Mouse (Mus musculus) Patski (cell line): ENCODE results near the gene Hap1. TPM values are rescaled to one million over a fixed set of nuclear protein-coding genes. Genes with fewer than 3 reads are reported as not detected.
"Not testable (repeated sequence)": the region's sequence is repeated elsewhere in the genome, so short reads cannot be mapped to it uniquely, and the experiment has no call there.

Experiments used
- ATAC-seq: fragments of 100-300 bp; one replicate; pipeline ENCODE4 v1.8.0; 2021
- CTCF ChIA-PET: fragments of 350-600 bp; sonication (Branson Sonifier 250); formaldehyde crosslinking; loops from one replicate; lab custom pipeline; 2022; ENCODE audit warnings: inconsistent platforms; lab: Charles Lee
- POLR2A ChIA-PET: fragments of 350-600 bp; sonication (Branson Sonifier 250); formaldehyde crosslinking; loops from one replicate; lab custom pipeline; 2022; ENCODE audit warnings: antibody characterized with exemption, inconsistent platforms; lab: Charles Lee
- DNase-seq: peaks from one replicate; pipeline ENCODE4 v3.0.0-alpha.2; 2011; ENCODE audit warnings: low read depth, low spot score
- H3K27me3 ChIP-seq: fragments of 371-371 bp; one replicate; pipeline ENCODE4 v1.5.1; 2021
- CTCF ChIP-seq: fragments of 100-300 bp; IDR thresholded peaks from one replicate; pipeline ENCODE4 v1.5.1; 2021
- in situ Hi-C: fragments of 300-500 bp; cut with MboI; formaldehyde crosslinking; loops from 3 replicates; pipeline ENCODE4 v1.11.1; 2018; ENCODE audit warnings: low pct_unique_long_range_greater_than_20kb, mixed read lengths
- polyA plus RNA-seq: library from polyadenylated mRNA; unstranded; gene quantifications from one replicate; pipeline ENCODE4 v1.2.3, GENCODE M21; 2021

Hap1 gene
- polyA plus RNA-seq, 1 experiment from 2014 or later = 23.9 TPM

- H3K27me3 ChIP-seq = no peaks in the 10 kb centered on the region
- TF ChIP-seq CTCF = no peak
- DNase-seq (no peak), ATAC-seq (peak; percentile 14)
- ChIA-PET POLR2A (no interaction called here), CTCF (interaction anchor here (1.3 kb wide), 1 partner anchor 14 kb away, joined by 3 read pairs; no protein-coding TSS in a partner anchor)
- in situ Hi-C loops = no loop called here
These were observed 25.7 kb downstream of the Hap1 start for GRCm38 (mm10) chr11:100330235-100330634.

DNA sequence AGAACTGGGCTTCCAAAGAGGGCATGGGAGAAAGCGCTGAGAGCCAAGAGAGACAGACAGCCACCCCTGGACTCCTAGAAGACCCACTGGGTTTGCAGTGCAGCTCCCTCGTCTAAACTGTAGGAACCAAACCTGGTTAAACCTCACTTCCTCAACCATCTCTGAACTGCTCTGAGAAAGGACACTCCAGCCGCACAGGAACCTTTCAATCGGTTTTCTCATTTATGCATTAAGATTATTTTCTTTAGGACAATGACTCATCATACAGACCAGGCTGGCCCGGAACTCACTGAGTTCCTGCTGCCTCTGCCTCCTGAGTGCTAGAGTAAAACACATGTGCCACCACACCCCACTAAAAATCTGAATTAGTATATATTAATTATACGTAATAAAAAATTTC, 28.2 kb downstream of the Hap1 start:
- no peak for TF ChIP-seq CTCF
- in situ Hi-C loops = no loop called here
- no peaks in the 10 kb centered on the region for H3K27me3 ChIP-seq
- no peak for ATAC-seq
- DNase-seq = no peak
- POLR2A ChIA-PET = no interaction called here
- CTCF ChIA-PET = interaction anchor here (1.0 kb wide), 2 partner anchors 9 to 10 kb away, joined by 3 read pairs; no protein-coding TSS in a partner anchor

DNA sequence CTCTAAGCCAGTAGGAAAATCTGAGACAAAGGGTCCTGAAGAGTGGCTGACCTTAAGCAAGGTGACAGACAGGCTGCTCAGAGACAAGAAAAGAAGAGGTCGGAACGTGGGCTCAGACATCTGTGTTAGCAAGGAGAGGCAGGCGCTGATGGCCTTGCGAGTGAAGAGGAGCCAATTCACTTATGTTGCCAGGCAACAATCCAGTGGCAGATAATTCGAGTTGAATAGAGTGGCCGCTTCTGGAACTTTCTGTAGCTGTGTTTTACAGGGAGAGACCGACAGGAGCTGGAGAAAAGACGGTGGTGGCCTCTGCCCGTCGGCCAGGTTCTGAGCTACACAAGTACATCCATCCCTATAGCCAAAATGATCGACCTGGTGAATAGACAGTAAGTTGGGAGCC, 28.6 kb downstream of the Hap1 start:
- no peak for TF ChIP-seq CTCF
- H3K27me3 ChIP-seq = no peaks in the 10 kb centered on the region
- DNase-seq (no peak), ATAC-seq (no peak)
- in situ Hi-C loops = no loop called here
- ChIA-PET POLR2A (no interaction called here), CTCF (interaction anchor here (1.0 kb wide), 2 partner anchors 9 to 11 kb away, joined by 3 read pairs; no protein-coding TSS in a partner anchor)

DNA sequence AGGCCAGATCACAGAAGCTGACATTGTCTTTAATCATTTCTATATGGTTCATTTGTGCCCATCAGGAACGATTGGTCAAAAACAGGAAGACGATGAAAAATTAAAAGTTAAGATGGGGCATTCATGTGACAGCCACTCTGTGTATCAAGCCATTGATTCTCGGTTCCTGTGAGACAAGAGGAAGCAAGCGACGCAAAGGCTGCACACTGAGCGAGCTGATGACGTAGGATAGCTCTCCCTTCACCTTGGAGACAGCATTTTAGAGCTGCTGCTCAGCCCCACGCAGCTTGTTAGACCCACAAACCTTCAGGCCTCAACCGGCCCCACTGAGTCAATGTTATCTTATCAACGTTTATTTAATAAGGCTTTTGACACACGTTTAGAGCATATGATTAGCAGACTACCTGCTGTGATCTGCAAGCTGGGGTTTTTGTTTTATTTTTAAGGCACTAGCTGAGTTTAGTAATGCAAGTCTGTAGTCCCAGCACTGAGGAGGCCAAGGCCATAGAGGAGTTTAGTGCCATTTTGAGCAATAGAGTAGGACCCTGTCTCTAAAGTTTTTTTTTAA, 30.8 kb downstream of the Hap1 start:
- POLR2A ChIA-PET = no interaction called here
- H3K27me3 ChIP-seq = no peaks in the 10 kb centered on the region
- in situ Hi-C loops = no loop called here
- DNase-seq (no peak), ATAC-seq (no peak)
- CTCF ChIA-PET = interaction anchor here (2.2 kb wide), 1 partner anchor 11 kb away, joined by 13 read pairs; no protein-coding TSS in a partner anchor
- TF ChIP-seq CTCF = no peak

DNA sequence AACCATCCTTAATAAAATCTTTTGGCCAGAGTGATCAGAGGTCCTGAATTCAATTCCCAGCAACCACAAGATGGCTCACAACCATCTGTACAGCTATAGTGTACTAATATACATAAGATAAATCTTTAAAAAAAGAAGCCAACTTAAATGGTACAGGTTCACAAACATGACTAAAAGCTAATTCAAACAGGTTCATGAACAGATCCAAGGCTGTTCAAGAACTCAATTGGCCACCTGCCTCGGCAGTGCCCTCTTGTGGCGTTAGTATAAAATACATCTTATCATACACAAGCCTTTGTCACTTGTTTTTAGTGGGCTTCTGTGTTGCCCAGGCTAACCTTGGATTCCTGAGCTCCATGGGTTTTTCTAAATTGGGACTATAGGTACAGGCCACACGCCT, 32.4 kb downstream of the Hap1 start:
- CTCF ChIA-PET = interaction anchor here (1.0 to 2.6 kb wide), 6 partner anchors 8 to 1302 kb away, joined by 3 to 13 read pairs (median 6); no protein-coding TSS in a partner anchor
- ATAC-seq (no peak), DNase-seq (no peak)
- in situ Hi-C loops = no loop called here
- POLR2A ChIA-PET = no interaction called here
- peak; percentile 86 for TF ChIP-seq CTCF
- no peaks in the 10 kb centered on the region for H3K27me3 ChIP-seq

DNA sequence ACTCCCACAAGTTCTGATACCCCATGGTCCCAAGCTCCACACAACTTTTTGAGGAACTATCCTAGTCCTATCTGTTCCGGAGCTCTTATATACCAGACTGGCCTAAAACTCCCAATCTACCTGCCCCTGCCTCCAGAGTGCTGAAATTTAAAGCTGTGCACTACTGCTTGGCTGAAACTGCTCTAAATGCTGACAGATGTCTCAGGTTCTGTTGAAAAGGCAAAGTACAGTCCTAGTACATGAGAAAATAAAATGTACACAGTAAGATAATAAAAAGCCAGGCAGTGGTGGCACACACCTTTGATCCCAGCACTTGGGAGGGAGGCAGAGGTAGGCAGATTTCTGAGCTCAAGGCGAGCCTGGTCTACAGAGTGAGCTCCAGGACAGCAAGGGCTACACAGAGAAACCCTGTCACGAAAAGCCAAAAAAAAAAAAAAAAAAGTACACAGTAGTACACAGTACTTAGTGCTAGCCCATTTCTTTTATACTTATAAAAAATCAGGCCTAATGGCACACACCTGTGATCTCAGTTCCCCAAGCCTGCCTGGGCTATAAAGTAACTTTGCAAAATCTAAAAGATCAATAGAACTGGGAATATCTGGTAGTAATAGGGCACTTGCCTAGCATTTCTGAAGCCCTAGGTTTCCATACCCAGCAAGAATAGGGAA, 33.2 kb downstream of the Hap1 start:
- ATAC-seq (no peak), DNase-seq (no peak)
- no peaks in the 10 kb centered on the region for H3K27me3 ChIP-seq
- CTCF ChIA-PET = interaction anchor here (1.0 to 2.6 kb wide), 7 partner anchors 9 to 1301 kb away, joined by 3 to 13 read pairs (median 6); no protein-coding TSS in a partner anchor
- POLR2A ChIA-PET = interaction anchor here (1.0 kb wide), 1 partner anchor 32 kb away, joined by 3 read pairs; no protein-coding TSS in a partner anchor
- in situ Hi-C loops = no loop called here
- no peak for TF ChIP-seq CTCF

- in situ Hi-C loops, H3K27me3 ChIP-seq, DNase-seq, ATAC-seq: not testable (repeated sequence)
- CTCF ChIA-PET = interaction anchor here (0.9 to 1.8 kb wide), 3 partner anchors 16 to 23 kb away, joined by 3 to 7 read pairs (median 4); no protein-coding TSS in a partner anchor
- POLR2A ChIA-PET = interaction anchor here (0.7 to 1.0 kb wide), 2 partner anchors 20 to 33 kb away, joined by 3 read pairs; no protein-coding TSS in a partner anchor
These were observed 34.2 kb downstream of the Hap1 start for GRCm38 (mm10) chr11:100321479-100322305.

DNA sequence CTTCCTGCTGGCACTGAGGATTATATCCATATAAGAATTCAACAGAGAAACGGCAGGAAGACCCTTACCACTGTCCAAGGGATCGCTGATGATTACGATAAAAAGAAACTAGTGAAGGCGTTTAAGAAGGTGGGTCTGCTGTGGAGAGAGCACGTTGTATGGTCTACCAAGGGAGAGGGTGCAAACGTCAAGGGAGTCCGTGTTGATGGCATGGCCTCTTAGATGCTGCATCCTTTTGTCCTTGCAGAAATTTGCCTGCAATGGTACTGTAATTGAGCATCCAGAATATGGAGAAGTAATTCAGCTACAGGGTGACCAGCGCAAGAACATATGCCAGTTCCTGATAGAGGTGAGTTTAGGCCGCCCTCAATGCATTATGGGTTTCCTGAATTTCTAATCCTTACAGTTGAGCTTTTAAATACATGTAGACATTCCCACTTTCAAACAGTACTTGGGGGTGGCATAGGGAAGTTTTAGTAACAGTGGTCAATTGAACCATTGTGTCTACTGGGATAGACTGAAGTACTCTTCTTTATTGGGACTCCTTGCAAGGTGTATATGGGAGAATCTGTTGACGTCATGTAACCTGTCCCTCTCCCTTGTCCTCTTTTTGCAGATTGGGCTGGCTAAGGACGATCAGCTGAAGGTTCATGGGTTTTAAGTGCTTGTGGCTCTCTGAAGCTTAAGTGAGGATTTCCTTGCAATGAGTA, 35.1 kb downstream of the Hap1 start:
- ATAC-seq, in situ Hi-C loops: not testable (repeated sequence)
- POLR2A ChIA-PET = interaction anchor here (0.7 kb wide), 2 partner anchors 10 to 1155 kb away, joined by 4 to 5 read pairs; no protein-coding TSS in a partner anchor

GRCm38 (mm10) chr11:100320172-100320630, 35.7 kb downstream of the Hap1 start:
- CTCF ChIA-PET = no interaction called here

More for the DNA sequence above, 35.1 kb downstream of the Hap1 start:
- CTCF ChIA-PET = interaction anchor here (0.9 to 1.3 kb wide), 2 partner anchors 16 to 22 kb away, joined by 3 to 4 read pairs; no protein-coding TSS in a partner anchor
- not testable (repeated sequence) for DNase-seq, H3K27me3 ChIP-seq

More at GRCm38 (mm10) chr11:100320172-100320630, 35.7 kb downstream of the Hap1 start:
- H3K27me3 ChIP-seq = no peaks in the 10 kb centered on the region
- in situ Hi-C loops = no loop called here
- POLR2A ChIA-PET = interaction anchor here (0.7 to 1.1 kb wide), 4 partner anchors 9 to 1154 kb away, joined by 3 to 5 read pairs (median 4); no protein-coding TSS in a partner anchor
- DNase-seq = peak; percentile 87
- TF ChIP-seq CTCF = no peak
- peak; percentile 74 for ATAC-seq
